Mouse (Mus musculus) hindbrain, embryonic 14.5 days (tissue): ENCODE results near the gene Dis3l. TPM values are rescaled to one million over a fixed set of nuclear protein-coding genes. Genes with fewer than 3 reads are reported as not detected.
"Not testable (repeated sequence)": the region's sequence is repeated elsewhere in the genome, so short reads cannot be mapped to it uniquely, and the experiment has no call there.

Experiments used
- ATAC-seq: fragments of 200-750 bp; cut with Nextera tagmentation; 2 replicates; pipeline ENCODE4 v1.8.0; 2017; ENCODE audit warnings: moderate number of reproducible peaks, mild to moderate bottlenecking, moderate TSS enrichment, moderate library complexity; ENCODE audit not compliant: low FRiP score
- DNase-seq: peaks from one replicate; pipeline ENCODE4 v3.0.0-alpha.2; 2015; ENCODE audit warnings: low spot score
- H3K27ac ChIP-seq: fragments of 300-500 bp; sonication (generic); 2 replicates; pipeline ENCODE4 v1.5.1; 2014; ENCODE audit warnings: mild to moderate bottlenecking, moderate library complexity
- H3K27me3 ChIP-seq: fragments of 300-500 bp; sonication (generic); 2 replicates; pipeline ENCODE4 v1.6.1; 2014; ENCODE audit warnings: mild to moderate bottlenecking, low read length, mixed read lengths; ENCODE audit not compliant: control insufficient read depth, insufficient read depth
- H3K36me3 ChIP-seq: fragments of 300-500 bp; sonication (generic); replicated peaks from 2 replicates; pipeline ENCODE4 v1.6.1; 2014; ENCODE audit not compliant: control insufficient read depth, insufficient read depth
- H3K4me1 ChIP-seq: fragments of 300-500 bp; sonication (generic); replicated peaks from 2 replicates; pipeline ENCODE4 v1.6.1; 2014; ENCODE audit warnings: antibody characterized with exemption, low read length, mixed read lengths; ENCODE audit not compliant: control insufficient read depth, insufficient read depth
- H3K4me2 ChIP-seq: fragments of 300-500 bp; sonication (generic); replicated peaks from 2 replicates; pipeline ENCODE4 v1.6.1; 2014; ENCODE audit warnings: mild to moderate bottlenecking, moderate library complexity
- H3K4me3 ChIP-seq: fragments of 300-500 bp; sonication (generic); replicated peaks from 2 replicates; pipeline ENCODE4 v1.5.1; 2014; ENCODE audit warnings: mild to moderate bottlenecking, low read length
- H3K9ac ChIP-seq: fragments of 300-500 bp; sonication (generic); 2 replicates; pipeline ENCODE4 v1.6.1; 2014
- H3K9me3 ChIP-seq: fragments of 300-500 bp; sonication (generic); 2 replicates; pipeline ENCODE4 v1.6.1; 2016; ENCODE audit warnings: low read length; ENCODE audit not compliant: control insufficient read depth
- WGBS: fragments of 180-500 bp; shearing (Covaris S2); extraction: QIAGEN DNeasy Blood & Tissue Kit; methylation state at CpG from one replicate; pipeline ENCODE4 v1.1.7; 2014; 5-methylcytosine and 5-hydroxymethylcytosine counted together
- polyA plus RNA-seq: library from polyadenylated mRNA; unstranded; fragments of >200 nt; fragmentation: Nextera tagmentation; extraction: Ambion mirVana; gene quantifications from 2 replicates; pipeline ENCODE4 v1.2.1, GENCODE M21; 2014

The Dis3l gene
- polyA plus RNA-seq, 1 experiment from 2014 or later: 21.1 TPM

DNA sequence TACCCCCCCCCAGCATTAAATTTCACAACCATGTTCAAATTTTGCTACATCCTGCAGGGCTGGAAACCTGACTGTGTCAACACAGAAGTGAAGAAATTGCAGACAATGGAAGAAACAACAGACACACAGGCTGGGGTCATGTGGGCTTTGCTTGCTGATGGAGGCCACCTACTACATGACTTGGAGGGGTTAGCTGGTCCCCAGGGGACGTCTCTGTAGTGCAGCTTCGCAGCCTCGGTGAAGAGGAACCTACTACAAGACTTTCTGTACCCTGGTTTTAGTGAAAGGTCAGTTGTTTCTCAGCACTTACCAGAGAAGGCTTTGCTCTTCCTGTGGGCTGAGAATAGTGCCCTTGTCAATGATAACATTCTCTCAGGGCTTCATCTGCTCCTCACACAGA lies 69.8 kb downstream of the Dis3l start:
- Histone ChIP-seq H3K9ac (no peak overlapping the region), H3K27ac (no peak overlapping the region), H3K36me3 (no peaks in the 10 kb centered on the region), H3K27me3 (no peaks in the 10 kb centered on the region), H3K4me1 (no peaks in the 10 kb centered on the region), H3K4me2 (no peak overlapping the region), H3K9me3 (no peaks in the 10 kb centered on the region), H3K4me3 (no peak overlapping the region)
- 62% methylated on average over 3 of the region's 3 CpGs for WGBS
- ATAC-seq (no peak), DNase-seq (no peak)

DNA sequence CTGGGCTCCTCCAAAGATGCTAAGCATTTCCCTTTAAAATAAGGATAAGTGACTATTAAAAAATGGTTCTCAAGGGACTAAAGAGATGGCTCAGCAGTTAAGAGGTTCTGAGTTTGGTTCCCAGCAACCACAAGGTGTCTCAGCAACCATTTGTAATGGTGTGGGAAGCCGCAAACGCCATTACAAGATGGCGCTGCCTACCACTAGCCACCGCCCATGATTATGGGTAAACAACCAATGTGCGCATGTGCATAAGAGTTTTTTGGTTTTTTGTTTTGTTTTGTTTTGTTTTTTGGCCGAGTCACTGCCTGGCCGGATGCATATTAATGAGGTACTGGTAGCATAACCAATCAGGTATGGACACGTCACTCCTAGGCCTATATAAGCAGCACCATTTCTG lies 72.3 kb downstream of the Dis3l start:
- not testable (repeated sequence) for H3K27ac ChIP-seq, H3K27me3 ChIP-seq, H3K4me3 ChIP-seq, H3K36me3 ChIP-seq, H3K9me3 ChIP-seq, H3K4me2 ChIP-seq, H3K9ac ChIP-seq, ATAC-seq, DNase-seq, H3K4me1 ChIP-seq
- WGBS: 97% methylated on average over 8 of the region's 8 CpGs

DNA sequence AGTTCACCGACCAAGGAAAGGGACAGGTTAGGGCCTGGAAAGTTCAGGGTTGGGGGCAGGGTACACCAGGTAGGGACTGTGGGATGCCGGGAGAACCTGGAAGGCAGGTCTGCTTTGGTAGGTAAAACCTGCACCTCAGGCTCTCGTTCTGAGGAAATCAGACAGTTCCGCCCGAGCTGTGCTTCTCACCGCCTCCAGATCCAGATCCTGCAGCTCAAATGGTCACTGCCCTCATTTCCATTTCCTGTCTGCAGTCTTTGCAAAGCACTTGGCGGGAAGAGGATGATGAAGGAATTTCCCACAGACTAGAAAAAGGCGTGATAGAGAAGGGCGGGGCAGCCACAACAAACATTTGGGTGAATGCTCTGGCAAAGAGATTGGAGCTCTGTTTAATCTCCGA lies 72.9 kb downstream of the Dis3l start:
- no peak for ATAC-seq

DNA sequence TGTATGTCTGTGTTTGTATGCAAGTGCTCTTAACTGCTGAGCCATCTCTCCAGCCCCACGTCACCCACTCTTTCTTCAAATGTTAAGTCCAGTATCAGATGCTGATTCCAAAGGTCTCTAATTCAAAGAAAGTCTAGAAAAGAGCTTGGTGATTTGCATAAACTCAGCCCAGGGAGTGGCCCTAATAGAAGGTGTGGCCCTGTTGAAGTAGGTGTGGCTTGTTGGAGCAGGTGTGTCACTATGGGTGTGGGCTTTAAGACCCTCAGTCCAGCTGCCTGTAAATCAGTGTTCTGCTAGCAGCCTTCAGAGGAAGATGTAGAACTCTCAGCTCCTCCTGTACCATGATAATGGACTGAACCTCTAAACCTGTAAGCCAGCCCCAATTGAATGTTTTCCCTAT lies 73.9 kb downstream of the Dis3l start:
- Histone ChIP-seq H3K9me3 (no peaks in the 10 kb centered on the region), H3K27ac (no peak overlapping the region), H3K27me3 (no peaks in the 10 kb centered on the region), H3K4me2 (no peak overlapping the region), H3K9ac (no peak overlapping the region), H3K4me1 (no peaks in the 10 kb centered on the region), H3K4me3 (no peak overlapping the region), H3K36me3 (no peaks in the 10 kb centered on the region)
- 94% methylated on average over 1 of the region's 1 CpGs for whole genome bisulfite sequencing
- DNase-seq (no peak), ATAC-seq (no peak)

More for the DNA sequence above, 72.9 kb downstream of the Dis3l start:
- Histone ChIP-seq H3K27me3 (no peaks in the 10 kb centered on the region), H3K27ac (no peak overlapping the region), H3K4me2 (no peak overlapping the region), H3K9me3 (no peaks in the 10 kb centered on the region), H3K36me3 (no peaks in the 10 kb centered on the region), H3K9ac (no peak overlapping the region), H3K4me1 (no peaks in the 10 kb centered on the region), H3K4me3 (no peak overlapping the region)
- WGBS: 91% methylated on average over 10 of the region's 10 CpGs
- no peak for DNase-seq

DNA sequence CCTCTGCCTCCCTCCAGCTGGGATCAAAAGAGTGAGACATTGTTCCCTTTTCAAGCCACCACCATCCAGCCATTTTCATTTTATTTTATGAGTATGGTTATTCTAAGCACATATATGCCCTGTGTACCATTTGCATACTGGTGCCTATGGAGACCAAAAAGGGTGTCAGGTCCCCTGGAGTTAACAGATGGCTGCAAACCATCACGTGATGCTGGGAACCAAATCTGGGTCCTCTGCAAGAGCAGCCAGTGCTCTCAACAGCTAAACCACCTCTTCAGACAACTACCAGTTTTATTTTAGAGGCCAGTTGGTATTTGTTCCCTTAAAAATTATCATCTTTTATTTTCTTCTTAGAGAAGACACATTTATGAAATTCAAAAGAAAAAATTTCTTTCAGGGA lies 76.3 kb downstream of the Dis3l start:
- no peak overlapping the region for H3K4me3 ChIP-seq
- H3K4me2 ChIP-seq: no peak overlapping the region
- DNase-seq (no peak), ATAC-seq (no peak)
- H3K27me3 ChIP-seq: no peaks in the 10 kb centered on the region
- no peaks in the 10 kb centered on the region for H3K36me3 ChIP-seq
- H3K9ac ChIP-seq: no peak overlapping the region
- no peak overlapping the region for H3K27ac ChIP-seq
- no peaks in the 10 kb centered on the region for H3K4me1 ChIP-seq
- no peaks in the 10 kb centered on the region for H3K9me3 ChIP-seq
- WGBS: 44% methylated on average over 1 of the region's 1 CpGs

DNA sequence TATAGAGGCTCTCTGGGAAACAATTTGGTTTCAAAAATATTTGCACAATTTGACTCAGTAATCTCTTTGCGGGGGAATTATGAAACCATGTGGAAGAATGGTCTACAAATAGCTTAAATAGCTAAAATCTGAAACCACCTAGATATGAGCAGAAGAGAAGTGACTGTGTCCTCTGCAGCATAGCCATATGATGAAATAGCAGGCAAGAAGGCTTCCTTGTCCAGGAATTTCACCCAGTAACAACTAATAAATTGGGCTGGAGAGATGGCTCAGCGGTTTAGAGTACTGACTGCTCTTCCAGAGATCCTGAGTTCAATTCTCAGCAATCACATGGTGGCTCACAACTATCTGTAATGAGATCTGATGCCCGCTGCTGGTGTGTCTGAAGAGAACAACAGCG lies 80.1 kb downstream of the Dis3l start:
- H3K4me2 ChIP-seq: no peak overlapping the region
- no peak overlapping the region for H3K9ac ChIP-seq
- ATAC-seq (no peak), DNase-seq (no peak)
- no peak overlapping the region for H3K4me3 ChIP-seq
- no peaks in the 10 kb centered on the region for H3K27me3 ChIP-seq
- no peak overlapping the region for H3K27ac ChIP-seq
- no peaks in the 10 kb centered on the region for H3K9me3 ChIP-seq
- no peaks in the 10 kb centered on the region for H3K36me3 ChIP-seq
- H3K4me1 ChIP-seq: no peaks in the 10 kb centered on the region
- WGBS: 92% methylated on average over 4 of the region's 4 CpGs

DNA sequence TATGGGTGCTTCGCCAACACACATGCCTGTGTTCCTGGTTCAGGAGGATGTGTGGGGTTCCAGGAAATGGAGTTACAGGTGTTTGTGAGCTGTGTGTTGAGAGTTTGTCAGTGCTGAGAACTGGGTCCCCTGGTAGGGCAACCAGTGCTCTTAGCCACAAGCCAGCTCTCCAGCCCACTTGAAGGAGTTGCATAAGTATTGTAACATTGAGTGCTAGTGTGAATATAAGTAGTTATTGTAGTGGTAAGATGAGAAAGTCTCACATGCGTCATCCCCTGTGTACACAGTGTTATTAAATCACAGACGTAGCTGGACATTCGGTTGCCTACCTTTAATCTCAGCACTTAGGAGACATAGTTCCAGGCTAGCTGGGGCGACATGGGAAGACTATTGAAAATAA lies 81.2 kb downstream of the Dis3l start:
- no peak overlapping the region for H3K4me2 ChIP-seq
- H3K36me3 ChIP-seq: no peaks in the 10 kb centered on the region
- no peak overlapping the region for H3K9ac ChIP-seq
- H3K9me3 ChIP-seq: no peaks in the 10 kb centered on the region
- H3K27ac ChIP-seq: no peak overlapping the region
- H3K4me1 ChIP-seq: no peaks in the 10 kb centered on the region
- ATAC-seq: no peak
- no peak for DNase-seq
- H3K27me3 ChIP-seq: no peaks in the 10 kb centered on the region
- 93% methylated on average over 5 of the region's 5 CpGs for WGBS
- no peak overlapping the region for H3K4me3 ChIP-seq

Other genes starting within 250 kb of the Dis3l start
- gene Lctl, start 224.1 kb downstream of the Dis3l start, polyA plus RNA-seq: not detected in 2 replicates
- 3.6 and 4.3 TPM in 2 replicates for gene Zwilch, start 168.2 kb downstream of the Dis3l start, polyA plus RNA-seq
- gene Rpl4, start 167.9 kb downstream of the Dis3l start, polyA plus RNA-seq: 650 and 656 TPM in 2 replicates
- 24.2 and 27.0 TPM in 2 replicates for gene Snapc5, start 162.0 kb downstream of the Dis3l start, polyA plus RNA-seq
- 2.7 and 2.8 TPM in 2 replicates for gene Uchl4, start 106.1 kb downstream of the Dis3l start, polyA plus RNA-seq
- 66.4 and 74.4 TPM in 2 replicates for gene Map2k1, start 87.7 kb downstream of the Dis3l start, polyA plus RNA-seq
- gene Tipin, start 59.7 kb downstream of the Dis3l start, polyA plus RNA-seq: 71.8 and 73.3 TPM in 2 replicates
- gene Megf11, start 44.3 kb upstream of the Dis3l start, polyA plus RNA-seq: 15.6 and 17.4 TPM in 2 replicates